Mouse (Mus musculus) liver, postnatal 0 days (tissue): Measurements from ENCODE around the gene Scyl1. TPM values are rescaled to one million over a fixed set of nuclear protein-coding genes. Genes with fewer than 3 reads are reported as not detected.
"Not testable (repeated sequence)": the region's sequence is repeated elsewhere in the genome, so short reads cannot be mapped to it uniquely, and the experiment has no call there.

Experiments used
- ATAC-seq: fragments of 200-750 bp; cut with Nextera tagmentation; 2 replicates; pipeline ENCODE4 v1.8.0; 2017; ENCODE audit warnings: mild to moderate bottlenecking, moderate library complexity
- DNase-seq: peaks from one replicate; pipeline ENCODE4 v3.0.0-alpha.2; 2016
- H3K27ac ChIP-seq: fragments of 300-500 bp; sonication (generic); 2 replicates; pipeline ENCODE4 v1.5.1; 2014; ENCODE audit warnings: antibody characterized with exemption, moderate library complexity, mild to moderate bottlenecking, low read depth
- H3K27me3 ChIP-seq: fragments of 300-500 bp; sonication (generic); 2 replicates; pipeline ENCODE4 v1.6.1; 2014; ENCODE audit warnings: low read length, control low read depth, mixed read lengths; ENCODE audit not compliant: insufficient read depth
- H3K36me3 ChIP-seq: fragments of 300-500 bp; sonication (generic); replicated peaks from 2 replicates; pipeline ENCODE4 v1.6.1; 2014; ENCODE audit warnings: mild to moderate bottlenecking, control low read depth, low read length, moderate library complexity, mixed read lengths; ENCODE audit not compliant: insufficient read depth
- H3K4me1 ChIP-seq: fragments of 300-500 bp; sonication (generic); 2 replicates; pipeline ENCODE4 v1.6.1; 2014; ENCODE audit warnings: antibody characterized with exemption, mild to moderate bottlenecking, control low read depth; ENCODE audit not compliant: insufficient read depth
- H3K4me2 ChIP-seq: fragments of 300-500 bp; sonication (generic); 2 replicates; pipeline ENCODE4 v1.6.1; 2014; ENCODE audit warnings: low read depth, mild to moderate bottlenecking, low read length, moderate library complexity, mixed read lengths
- H3K4me3 ChIP-seq: fragments of 300-500 bp; sonication (generic); 2 replicates; pipeline ENCODE4 v1.5.1; 2014; ENCODE audit warnings: low read depth, low read length
- H3K9ac ChIP-seq: fragments of 300-500 bp; sonication (generic); replicated peaks from 2 replicates; pipeline ENCODE4 v1.6.1; 2014; ENCODE audit warnings: mild to moderate bottlenecking, moderate library complexity
- H3K9me3 ChIP-seq: fragments of 300-500 bp; sonication (generic); 2 replicates; pipeline ENCODE4 v1.6.1; 2016; ENCODE audit warnings: mild to moderate bottlenecking, control low read depth, low read length, mixed read lengths
- CTCF ChIP-seq: sonication (generic); IDR thresholded peaks from 2 replicates; pipeline ENCODE4 v1.5.1; 2016; ENCODE audit warnings: antibody characterized with exemption, low read depth
- EP300 ChIP-seq: IDR thresholded peaks from 2 replicates; pipeline ENCODE4 v1.6.1; 2016; ENCODE audit warnings: antibody characterized with exemption, low read depth, mild to moderate bottlenecking
- WGBS: fragments of 180-500 bp; shearing (Covaris S2); extraction: QIAGEN DNeasy Blood & Tissue Kit; methylation state at CpG from one replicate; pipeline ENCODE4 v1.1.7; 2014; ENCODE audit not compliant: insufficient replicate concordance; 5-methylcytosine and 5-hydroxymethylcytosine counted together
- polyA plus RNA-seq: library from polyadenylated mRNA; unstranded; fragments of >200 nt; fragmentation: Nextera tagmentation; extraction: Ambion mirVana; gene quantifications from 2 replicates; pipeline ENCODE4 v1.2.1, GENCODE M21; 2015

The Scyl1 gene
- polyA plus RNA-seq, 1 experiment from 2014 or later, result 16.9 TPM

DNA sequence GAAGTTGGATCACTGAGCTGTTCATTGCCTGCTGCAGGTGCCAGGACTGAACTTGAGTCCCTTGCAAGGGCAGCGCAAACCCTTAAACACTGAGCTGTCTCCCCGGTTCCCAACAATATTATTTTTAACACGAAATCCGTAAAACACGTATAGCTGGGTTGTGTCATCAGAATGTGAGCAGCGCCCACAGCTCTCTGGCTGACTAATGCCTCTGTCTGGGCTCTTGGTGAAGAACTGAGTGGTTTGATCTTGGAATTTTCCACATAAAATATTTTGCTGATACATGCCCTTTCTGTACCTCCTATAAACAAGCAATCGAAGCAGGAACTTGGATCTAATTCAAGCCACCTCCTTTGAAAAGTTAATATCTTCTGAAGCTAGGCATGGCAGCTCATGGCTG, 43.8 kb upstream of the Scyl1 start:
- no peak overlapping the region for H3K4me3 ChIP-seq
- H3K4me1 ChIP-seq, result peaks cover 53% of the 10 kb centered on the region
- no peaks in the 10 kb centered on the region for H3K9me3 ChIP-seq
- no peak for ATAC-seq
- H3K36me3 ChIP-seq, result no peaks in the 10 kb centered on the region
- 81% methylated on average over 7 of the region's 7 CpGs for WGBS
- DNase-seq, result no peak
- H3K27ac ChIP-seq, result no peak overlapping the region
- no peak overlapping the region for H3K9ac ChIP-seq
- H3K27me3 ChIP-seq, result no peaks in the 10 kb centered on the region
- no peak for TF ChIP-seq CTCF
- TF ChIP-seq EP300, result no peak
- no peak overlapping the region for H3K4me2 ChIP-seq

- peak; percentile 64 for TF ChIP-seq CTCF
- not testable (repeated sequence) for H3K27me3 ChIP-seq, H3K27ac ChIP-seq, H3K4me2 ChIP-seq, H3K4me3 ChIP-seq, H3K9me3 ChIP-seq, H3K36me3 ChIP-seq, ATAC-seq, DNase-seq, H3K9ac ChIP-seq
- peaks cover 54% of the 10 kb centered on the region for H3K4me1 ChIP-seq
- WGBS, result 26% methylated on average over 1 of the region's 1 CpGs
These were observed 42.8 kb upstream of the Scyl1 start for GRCm38 (mm10) chr19:5814048-5814447.

DNA sequence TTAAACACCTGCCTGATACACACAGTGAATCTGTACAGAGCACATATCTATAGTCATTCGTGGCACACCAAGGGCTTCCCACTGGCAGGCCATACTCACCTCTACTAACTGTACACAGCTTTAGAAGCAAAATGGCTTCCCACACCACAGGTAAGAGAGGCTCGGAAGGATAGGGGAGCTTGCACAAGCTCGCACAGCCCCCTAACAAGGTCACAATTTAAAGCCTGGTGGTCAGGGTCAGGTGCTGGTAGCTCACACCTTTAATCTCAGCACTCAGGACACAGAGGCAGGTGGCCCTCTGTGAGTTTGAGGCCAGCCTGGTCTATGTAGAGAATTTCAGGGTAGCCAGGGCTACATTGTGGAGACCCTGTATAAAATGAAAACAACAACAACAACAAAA, 42.3 kb upstream of the Scyl1 start:
- DNase-seq (no peak), ATAC-seq (no peak)
- Histone ChIP-seq H3K4me1 (peaks cover 52% of the 10 kb centered on the region), H3K9ac (no peak overlapping the region), H3K27me3 (no peaks in the 10 kb centered on the region), H3K4me2 (no peak overlapping the region), H3K27ac (no peak overlapping the region), H3K36me3 (no peaks in the 10 kb centered on the region), H3K9me3 (no peaks in the 10 kb centered on the region), H3K4me3 (no peak overlapping the region)
- no peak for TF ChIP-seq CTCF
- TF ChIP-seq EP300, result no peak
- WGBS, result 75% methylated on average over 3 of the region's 3 CpGs

GRCm38 (mm10) chr19:5811771-5812504, 40.7 kb upstream of the Scyl1 start:
- H3K9me3 ChIP-seq, result no peaks in the 10 kb centered on the region
- no peak overlapping the region for H3K4me3 ChIP-seq
- H3K27me3 ChIP-seq, result no peaks in the 10 kb centered on the region
- ATAC-seq, result no peak
- H3K36me3 ChIP-seq, result no peaks in the 10 kb centered on the region
- H3K4me2 ChIP-seq, result no peak overlapping the region
- DNase-seq, result no peak
- H3K9ac ChIP-seq, result no peak overlapping the region
- 67% methylated on average over 7 of the region's 7 CpGs for WGBS
- no peak overlapping the region for H3K27ac ChIP-seq
- TF ChIP-seq CTCF, result no peak
- TF ChIP-seq EP300, result no peak
- H3K4me1 ChIP-seq, result peaks cover 49% of the 10 kb centered on the region

DNA sequence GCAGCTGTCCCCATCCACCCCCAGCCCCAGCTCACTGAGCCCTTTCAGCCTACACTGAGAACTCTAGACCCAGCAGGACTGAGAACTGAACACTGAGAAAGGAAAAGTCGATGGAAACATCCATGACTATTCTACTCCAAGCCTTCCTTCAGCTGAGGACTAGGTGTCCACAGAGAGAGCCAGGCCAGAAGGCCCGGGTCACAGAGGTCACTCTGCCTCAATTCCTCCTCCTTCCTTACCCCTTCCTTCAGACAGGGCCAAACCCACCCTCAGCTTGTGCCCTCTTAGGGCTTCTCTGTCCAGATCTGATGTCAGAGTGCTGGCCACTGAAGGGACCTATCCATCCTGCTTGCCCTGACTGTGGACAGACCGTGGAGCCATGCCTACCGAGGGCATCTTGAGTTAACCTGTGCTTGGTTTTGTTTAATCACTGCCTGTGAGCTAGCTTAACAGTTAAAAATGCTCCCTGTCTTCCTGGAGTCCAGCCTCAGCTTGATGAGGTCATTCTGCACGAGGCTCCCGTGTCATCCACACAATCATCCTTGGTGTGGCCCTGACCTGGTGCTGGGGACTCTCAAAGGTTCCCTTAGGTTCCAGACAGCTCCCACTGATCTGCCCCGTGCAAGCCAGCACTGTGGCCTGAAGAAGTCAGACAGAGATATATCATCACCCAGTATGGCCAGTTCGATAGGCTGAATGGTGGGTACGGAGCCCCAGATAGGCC, 39.8 kb upstream of the Scyl1 start:
- no peaks in the 10 kb centered on the region for H3K27me3 ChIP-seq
- no peak overlapping the region for H3K4me3 ChIP-seq
- no peaks in the 10 kb centered on the region for H3K9me3 ChIP-seq
- no peaks in the 10 kb centered on the region for H3K36me3 ChIP-seq
- peak overlapping the region; percentile 72; the same call in 1 of the 2 replicates for H3K27ac ChIP-seq
- H3K4me1 ChIP-seq, result peaks cover 51% of the 10 kb centered on the region
- DNase-seq (no peak), ATAC-seq (no peak)
- 63% methylated on average over 9 of the region's 9 CpGs for WGBS
- no peak overlapping the region for H3K4me2 ChIP-seq
- no peak for TF ChIP-seq EP300
- H3K9ac ChIP-seq, result peak overlapping the region; percentile 2; the same call in 1 of the 2 replicates

DNA sequence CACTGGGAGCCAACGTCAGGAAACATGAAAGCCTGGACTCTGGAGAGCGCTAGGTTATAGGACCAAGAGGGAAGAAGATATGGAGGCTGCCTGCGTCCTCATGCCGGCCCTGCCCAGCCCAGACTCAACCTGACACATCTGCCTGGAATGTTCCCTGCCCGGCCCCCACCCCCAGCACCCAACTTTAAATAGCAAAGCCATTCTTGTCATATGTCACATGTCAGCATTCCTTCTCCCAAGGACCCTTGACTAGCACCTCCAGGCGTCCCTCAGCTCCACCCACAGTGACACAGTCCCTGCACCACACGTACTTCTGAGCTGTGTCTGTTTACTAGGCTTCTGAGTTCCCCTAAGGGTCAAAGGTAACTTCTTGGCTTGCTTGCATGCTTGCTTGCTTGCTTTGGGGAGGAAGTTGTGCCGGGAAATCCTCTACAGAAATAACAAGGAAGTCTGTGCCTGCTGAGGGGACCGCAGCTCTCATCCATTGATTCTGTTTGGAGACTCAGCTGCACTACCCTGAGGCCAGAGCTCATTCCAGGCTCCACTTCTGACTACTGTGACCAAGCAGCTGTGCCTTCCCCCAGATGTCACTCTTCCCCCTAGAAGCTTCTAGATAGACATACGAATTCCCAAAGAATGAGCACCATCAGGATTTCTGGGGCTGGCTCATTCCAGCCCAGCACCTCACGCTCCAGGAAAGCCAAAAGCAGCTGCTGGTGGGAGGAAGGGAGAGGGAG, 39.1 kb upstream of the Scyl1 start:
- peak overlapping the region; percentile 2; the same call in 1 of the 2 replicates for H3K9ac ChIP-seq
- 41% methylated on average over 11 of the region's 11 CpGs for WGBS

More for the DNA sequence above, 39.1 kb upstream of the Scyl1 start:
- no peaks in the 10 kb centered on the region for H3K27me3 ChIP-seq
- no peak overlapping the region for H3K4me2 ChIP-seq
- H3K4me1 ChIP-seq, result peaks cover 55% of the 10 kb centered on the region
- ATAC-seq (peak; percentile 52), DNase-seq (no peak)
- TF ChIP-seq CTCF (no peak), EP300 (peak; percentile 18; the same call in 1 of the 2 replicates)
- peak overlapping the region; percentile 72 for H3K27ac ChIP-seq
- H3K36me3 ChIP-seq, result no peaks in the 10 kb centered on the region
- no peak overlapping the region for H3K4me3 ChIP-seq
- no peaks in the 10 kb centered on the region for H3K9me3 ChIP-seq
